Mouse (Mus musculus) MEL (cell line): ENCODE measurements around the gene Grtp1. TPM values are rescaled to one million over a fixed set of nuclear protein-coding genes. Genes with fewer than 3 reads are reported as not detected.
A peak's percentile ranks its signal among the peaks of the same experiment; 100 is the strongest.

Source experiments
- DNase-seq: peaks from one replicate; pipeline ENCODE4 v3.0.0; 2011; ENCODE audit warnings: low read depth, low spot score
- H3K27ac ChIP-seq: 2 replicates; pipeline ENCODE4 v1.5.1; 2012; ENCODE audit warnings: low read depth, mild to moderate bottlenecking, control low read depth, low read length, moderate library complexity; ENCODE audit not compliant: control insufficient read depth
- H3K27me3 ChIP-seq, 2 experiments: fragments of 150-350 bp in 1 of 2; sonication (generic) in 1 of 2; 2 replicates each; pipeline ENCODE4 v1.6.1; 2012; ENCODE audit warnings: low read length in 2 of 2, mild to moderate bottlenecking in 2 of 2, improper control_type of control experiment in 1 of 2, moderate library complexity in 1 of 2; ENCODE audit not compliant: insufficient read depth in 2 of 2, control insufficient read depth in 1 of 2
- H3K36me3 ChIP-seq, 2 experiments: 2 replicates each; pipeline ENCODE4 v1.6.1; 2012 to 2014; ENCODE audit warnings: low read length in 2 of 2, improper control_type of control experiment in 1 of 2, inconsistent platforms in 1 of 2, mild to moderate bottlenecking in 1 of 2; ENCODE audit not compliant: insufficient read depth in 2 of 2, control insufficient read depth in 1 of 2
- H3K4me1 ChIP-seq, 2 experiments: fragments of 150-350 bp in 1 of 2; sonication (generic) in 1 of 2; 2 replicates each; pipeline ENCODE4 v1.6.1; 2012; ENCODE audit warnings: low read length in 2 of 2, improper control_type of control experiment in 1 of 2, mild to moderate bottlenecking in 1 of 2; ENCODE audit not compliant: insufficient read depth in 2 of 2, control insufficient read depth in 1 of 2
- H3K4me3 ChIP-seq, 2 experiments: fragments of 150-350 bp in 1 of 2; sonication (generic) in 1 of 2; 2 replicates each; pipeline ENCODE4 v1.5.1; 2012; ENCODE audit warnings: low read depth in 2 of 2, low read length in 2 of 2, mild to moderate bottlenecking in 2 of 2, moderate library complexity in 2 of 2, control low read depth in 1 of 2, improper control_type of control experiment in 1 of 2; ENCODE audit not compliant: control insufficient read depth in 1 of 2, insufficient read depth in 1 of 2
- H3K79me2 ChIP-seq: 2 replicates; pipeline ENCODE4 v1.6.1; 2012; ENCODE audit warnings: mild to moderate bottlenecking, low read length, moderate library complexity; ENCODE audit not compliant: control insufficient read depth, poor library complexity, insufficient read depth
- H3K9ac ChIP-seq: 2 replicates; pipeline ENCODE4 v1.6.1; 2012; ENCODE audit warnings: low read depth, mild to moderate bottlenecking, control low read depth, low read length, moderate library complexity; ENCODE audit not compliant: control insufficient read depth, poor library complexity, severe bottlenecking
- H3K9me3 ChIP-seq: fragments of 150-350 bp; sonication (generic); replicated peaks from 2 replicates; pipeline ENCODE4 v1.6.1; 2012; ENCODE audit warnings: mild to moderate bottlenecking, low read length, improper control_type of control experiment, moderate library complexity; ENCODE audit not compliant: insufficient read depth
- E2F4 ChIP-seq: IDR thresholded peaks from 2 replicates; pipeline ENCODE4 v1.6.1; 2011; ENCODE audit warnings: low read depth, low read length, improper control_type of control experiment, borderline replicate concordance
- EP300 ChIP-seq, 2 experiments: IDR thresholded peaks; 2 replicates each; pipeline ENCODE4 v1.6.1; 2011; ENCODE audit warnings: improper control_type of control experiment in 2 of 2, low read length in 2 of 2, low read depth in 1 of 2, mild to moderate bottlenecking in 1 of 2
- GABPA ChIP-seq: IDR thresholded peaks from 2 replicates; pipeline ENCODE4 v1.6.1; 2012; ENCODE audit warnings: low read depth, mild to moderate bottlenecking, inconsistent platforms, low read length, improper control_type of control experiment, moderate library complexity
- GATA1 ChIP-seq: IDR thresholded peaks from 2 replicates; pipeline ENCODE4 v1.6.1; 2011; ENCODE audit warnings: low read depth, low read length, improper control_type of control experiment
- MAX ChIP-seq: IDR thresholded peaks from 2 replicates; pipeline ENCODE4 v1.6.1; 2011; ENCODE audit warnings: low read length, improper control_type of control experiment
- MEF2A ChIP-seq: IDR thresholded peaks from 2 replicates; pipeline ENCODE4 v1.6.1; 2014; ENCODE audit warnings: low read depth, mild to moderate bottlenecking, inconsistent platforms, low read length, improper control_type of control experiment; ENCODE audit not compliant: poor library complexity, insufficient replicate concordance, severe bottlenecking; ENCODE audit errors: extremely low read depth
- POLR2AphosphoS2 ChIP-seq: IDR thresholded peaks from 2 replicates; pipeline ENCODE4 v1.6.1; 2011; ENCODE audit warnings: low read length, improper control_type of control experiment
- RAD21 ChIP-seq: IDR thresholded peaks from 2 replicates; pipeline ENCODE4 v1.6.1; 2011; ENCODE audit warnings: mild to moderate bottlenecking, low read depth, low read length, improper control_type of control experiment
- ZC3H11A ChIP-seq: IDR thresholded peaks from 2 replicates; pipeline ENCODE4 v1.6.1; 2012; ENCODE audit warnings: low read depth, mild to moderate bottlenecking, inconsistent platforms, low read length, improper control_type of control experiment
- ZMIZ1 ChIP-seq: IDR thresholded peaks from 2 replicates; pipeline ENCODE4 v1.6.1; 2012; ENCODE audit warnings: low read depth, mild to moderate bottlenecking, inconsistent platforms, low read length, improper control_type of control experiment, moderate library complexity
- polyA plus RNA-seq, 2 experiments: library from polyadenylated mRNA; stranded (reverse) in 1 of 2; unstranded in 1 of 2; fragments of >175 nt in 1 of 2; fragments of >200 nt in 1 of 2; gene quantifications; 2 replicates each; pipeline versions ENCODE4 v1.2.1 to v1.2.4; 2012; ENCODE audit warnings: low replicate concordance in 2 of 2, low read depth in 1 of 2; ENCODE audit not compliant: insufficient read length in 2 of 2, insufficient read depth in 1 of 2, missing spikeins in 1 of 2
- total RNA-seq: library from RNA; depleted of rRNA; stranded (reverse); fragments of 300-350 nt; gene quantifications from 2 replicates; pipeline ENCODE4 v1.2.3, GENCODE M21; 2012

Grtp1 gene
- total and polyA plus RNA-seq, 3 experiments, result 11.9 to 15.1 TPM; not detected in 1

DNA sequence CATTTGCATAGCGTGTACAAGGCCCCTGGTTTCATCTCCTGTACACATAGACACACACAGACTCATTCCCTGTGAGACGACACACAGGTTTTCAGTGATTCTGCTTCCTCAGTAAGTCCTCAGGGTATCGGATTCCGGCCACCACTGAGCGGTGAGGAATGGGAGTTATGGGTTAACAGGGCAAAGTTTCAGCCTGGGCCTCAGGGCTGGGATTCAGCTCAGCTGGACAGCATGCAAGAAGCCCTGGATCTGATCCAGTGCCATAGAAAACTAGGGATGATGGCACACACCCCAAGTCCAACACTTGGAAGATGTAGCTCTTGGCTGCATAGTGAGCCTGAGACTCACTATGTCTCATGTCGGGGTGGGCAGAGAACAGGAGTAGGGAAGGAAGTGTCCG lies 20.5 kb downstream of the Grtp1 start:
- H3K4me1 ChIP-seq, result peaks cover 0 to 17% of the 10 kb centered on the region in 2 experiments; a peak in 2 of 4 replicates
- no peak overlapping the region for H3K9ac ChIP-seq
- no peaks in the 10 kb centered on the region for H3K27me3 ChIP-seq
- H3K4me3 ChIP-seq, result no peak overlapping the region
- DNase-seq, result no peak
- H3K79me2 ChIP-seq, result no peaks in the 10 kb centered on the region
- TF ChIP-seq MAX (no peak), GATA1 (0 out of 2 replicates have a peak, but pooled peaks have one; percentile 4)
- TF ChIP-seq, all 39 proteins: peak for 1
- Histone ChIP-seq H3K36me3 (peaks cover 0 to 2% of the 10 kb centered on the region in 2 experiments; a peak in 1 of 4 replicates), H3K27ac (no peak overlapping the region), H3K9me3 (no peaks in the 10 kb centered on the region)

DNA sequence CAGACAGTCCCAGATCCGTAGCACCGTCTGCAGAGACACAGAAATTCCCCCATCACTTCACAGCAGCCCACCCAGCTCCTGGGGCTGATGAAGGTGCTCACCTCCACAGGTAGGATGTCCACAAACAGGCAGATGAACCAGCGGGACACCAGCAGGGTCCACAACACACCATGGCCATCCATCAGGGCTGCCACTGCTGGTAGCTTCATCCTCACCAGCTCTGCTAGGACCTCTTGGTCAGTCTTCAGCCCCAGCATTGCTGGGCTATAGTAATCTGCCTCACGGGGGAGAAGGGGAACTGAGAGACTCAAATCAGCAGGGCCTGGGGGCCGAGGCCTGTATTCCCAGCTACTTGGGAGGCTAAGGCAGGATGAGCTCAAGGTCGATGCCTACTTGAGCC lies 20.9 kb downstream of the Grtp1 start:
- DNase-seq, result no peak
- Histone ChIP-seq H3K27ac (no peak overlapping the region), H3K9ac (no peak overlapping the region), H3K4me3 (no peak overlapping the region), H3K9me3 (no peaks in the 10 kb centered on the region), H3K4me1 (peaks cover 0 to 17% of the 10 kb centered on the region in 2 experiments; a peak in 2 of 4 replicates), H3K79me2 (no peaks in the 10 kb centered on the region), H3K36me3 (peaks cover 0 to 2% of the 10 kb centered on the region in 2 experiments; a peak in 1 of 4 replicates), H3K27me3 (no peaks in the 10 kb centered on the region)
- TF ChIP-seq ZMIZ1 (no peak), RAD21 (no peak), GABPA (no peak), ZC3H11A (no peak), MEF2A (no peak), EP300 (IDR thresholded peaks at IDR 0.05; ENCODE audit: low read depth in 1 of 2, low read length in 2 of 2) (no peak), E2F4 (no peak)

- Histone ChIP-seq H3K9ac (no peak overlapping the region), H3K9me3 (no peaks in the 10 kb centered on the region), H3K4me1 (peaks cover 0 to 17% of the 10 kb centered on the region in 2 experiments; a peak in 2 of 4 replicates), H3K36me3 (peaks cover 2 to 8% of the 10 kb centered on the region in 2 experiments; a peak in 2 of 4 replicates), H3K79me2 (no peaks in the 10 kb centered on the region), H3K27me3 (no peaks in the 10 kb centered on the region), H3K4me3 (no peak overlapping the region), H3K27ac (no peak overlapping the region)
- DNase-seq, result no peak
- TF ChIP-seq POLR2AphosphoS2, result peak; percentile 78
- TF ChIP-seq MEF2A, result no peak
Observed at GRCm38 (mm10) chr8:13178137-13178536, 22.3 kb downstream of the Grtp1 start.
